ENCODE assay signal across 7 mouse cellular contexts in the genomic region with DNA sequence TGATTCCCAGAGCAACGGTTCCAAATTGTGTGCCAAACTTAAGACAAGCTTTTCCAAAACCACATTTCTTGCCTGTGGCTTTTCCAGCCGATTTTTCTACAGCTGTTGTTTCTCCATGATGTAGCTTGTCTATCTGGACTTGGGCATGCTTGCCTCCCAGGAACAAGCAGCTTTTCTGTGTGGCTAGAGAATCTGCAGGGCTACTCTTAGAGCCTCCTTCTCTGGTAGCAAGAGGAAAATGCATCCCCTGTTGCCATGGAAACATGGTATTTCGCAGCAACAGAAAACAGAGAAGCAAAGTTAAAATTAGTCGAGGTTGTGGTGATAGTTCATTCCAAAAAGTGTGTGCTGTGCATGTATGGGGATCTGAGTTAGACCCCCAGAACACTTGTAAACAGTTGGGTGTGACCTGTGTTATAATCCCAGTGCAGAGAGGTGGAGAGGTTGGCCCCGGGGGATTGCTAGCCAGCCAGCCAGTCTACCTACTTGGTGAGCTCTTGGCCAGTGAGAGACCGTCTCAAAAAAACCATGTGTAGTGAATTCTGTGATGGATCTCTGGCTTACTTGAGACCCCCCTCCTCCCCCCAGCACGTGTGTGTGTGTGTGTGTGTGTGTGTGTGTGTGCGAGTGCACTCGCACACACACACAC. TPM values are rescaled to one million over a fixed set of nuclear protein-coding genes. Genes with fewer than 3 reads are reported as not detected.
DNase-seq lines count a peak whose midpoint lies in the region; ATAC-seq and TF ChIP-seq lines count a peak whose summit lies in the region.

No protein-coding gene starts in this region.

- 0 out of 2 replicates have a peak overlapping the region, but pooled peaks have one; percentile 48 for H3K4me2 ChIP-seq in intestine, embryonic 15.5 days (replicated peaks)
- H3K4me2 ChIP-seq in intestine, postnatal 0 days (replicated peaks; ENCODE audit: low read depth), result no peak overlapping the region
- H3K4me2 ChIP-seq in midbrain, embryonic 15.5 days, result peak overlapping the region; percentile 0; the same call in 1 of the 2 replicates

- H3K27ac ChIP-seq in intestine, embryonic 15.5 days, result no peak overlapping the region
- H3K27ac ChIP-seq in intestine, postnatal 0 days (ENCODE audit: low read depth, low read length), result no peak overlapping the region
- no peak overlapping the region for H3K27ac ChIP-seq in midbrain, embryonic 15.5 days

- peak; percentile 89 for DNase-seq in brain, adult 2 months (ENCODE audit: low read depth, low spot score)
- peak; percentile 42 for DNase-seq in fibroblast of lung, adult 2 months (ENCODE audit: low read depth)
- DNase-seq in spleen, postnatal 10 days (ENCODE audit: low spot score in 2 of 2), result no peak
- no peak for DNase-seq in urinary bladder, adult 18-20 months (ENCODE audit: low spot score in 2 of 2)

- TF ChIP-seq CTCF in intestine, postnatal 0 days (IDR thresholded peaks at IDR 0.05; ENCODE audit: low read depth), result no peak

- no peaks in the 10 kb centered on the region for H3K9me3 ChIP-seq in intestine, embryonic 15.5 days
- no peaks in the 10 kb centered on the region for H3K9me3 ChIP-seq in intestine, postnatal 0 days (ENCODE audit: control insufficient read depth)
- H3K9me3 ChIP-seq in midbrain, embryonic 15.5 days, result no peaks in the 10 kb centered on the region

- H3K9ac ChIP-seq in intestine, embryonic 15.5 days, result no peak overlapping the region
- H3K9ac ChIP-seq in intestine, postnatal 0 days (ENCODE audit: low read depth, low read length), result no peak overlapping the region
- H3K9ac ChIP-seq in midbrain, embryonic 15.5 days, result no peak overlapping the region

- H3K27me3 ChIP-seq in intestine, embryonic 15.5 days (replicated peaks), result no peaks in the 10 kb centered on the region
- no peaks in the 10 kb centered on the region for H3K27me3 ChIP-seq in intestine, postnatal 0 days (replicated peaks; ENCODE audit: control insufficient read depth, insufficient read depth, low read length)
- no peaks in the 10 kb centered on the region for H3K27me3 ChIP-seq in midbrain, embryonic 15.5 days (replicated peaks)

- no peak overlapping the region for H3K4me3 ChIP-seq in intestine, embryonic 15.5 days (replicated peaks)
- H3K4me3 ChIP-seq in intestine, postnatal 0 days (ENCODE audit: low read depth, low read length), result no peak overlapping the region
- H3K4me3 ChIP-seq in midbrain, embryonic 15.5 days, result no peak overlapping the region

- no peaks in the 10 kb centered on the region for H3K36me3 ChIP-seq in intestine, embryonic 15.5 days
- H3K36me3 ChIP-seq in intestine, postnatal 0 days (ENCODE audit: control insufficient read depth, insufficient read depth), result no peaks in the 10 kb centered on the region
- H3K36me3 ChIP-seq in midbrain, embryonic 15.5 days (replicated peaks), result no peaks in the 10 kb centered on the region

- 48% methylated on average over 9 of the region's 9 CpGs for WGBS in intestine, embryonic 15.5 days
- 51% methylated on average over 9 of the region's 9 CpGs for WGBS in intestine, postnatal 0 days
- WGBS in midbrain, embryonic 15.5 days, result 53% methylated on average over 9 of the region's 9 CpGs

- peaks cover 10% of the 10 kb centered on the region; the same call in 1 of the 2 replicates for H3K4me1 ChIP-seq in intestine, embryonic 15.5 days (replicated peaks)
- H3K4me1 ChIP-seq in intestine, postnatal 0 days (replicated peaks; ENCODE audit: control insufficient read depth, insufficient read depth, low read length), result no peaks in the 10 kb centered on the region
- peaks cover 16% of the 10 kb centered on the region for H3K4me1 ChIP-seq in midbrain, embryonic 15.5 days

- ATAC-seq in intestine, embryonic 15.5 days, result no peak
- ATAC-seq in intestine, postnatal 0 days, result no peak
- ATAC-seq in midbrain, embryonic 15.5 days (replicated peaks), result no peak

RNA-seq across cellular contexts. Expression of gene Thsd4, which starts 39.9 kb away (rescaled TPM):
- polyA plus RNA-seq in intestine, embryonic 15.5 days (2015; fragmentation: Nextera tagmentation; extraction: Ambion mirVana), result 23.2 and 25.8 TPM in 2 replicates
- polyA plus RNA-seq in intestine, postnatal 0 days (2015; fragmentation: Nextera tagmentation; extraction: Ambion mirVana), result 11.4 and 13.6 TPM in 2 replicates
- polyA plus RNA-seq in midbrain, embryonic 15.5 days (2015; fragmentation: Nextera tagmentation; extraction: Ambion mirVana), result 6.4 and 8.5 TPM in 2 replicates

Comparison
In these comparisons a context has a peak if more than half of its experiments do, and no peak if none do; other contexts are left out.
1. DNase-seq: peak in brain, adult 2 months (single experiment) and fibroblast of lung, adult 2 months (single experiment); none in spleen, postnatal 10 days (0 of 2) and urinary bladder, adult 18-20 months (0 of 2).